Mouse (Mus musculus) midbrain, postnatal 0 days (tissue): ENCODE measurements around the gene Tmem63a. TPM values are rescaled to one million over a fixed set of nuclear protein-coding genes. Genes with fewer than 3 reads are reported as not detected.
"Not testable (repeated sequence)": the region's sequence is repeated elsewhere in the genome, so short reads cannot be mapped to it uniquely, and the experiment has no call there.

Source experiments
- ATAC-seq: fragments of 200-750 bp; cut with Nextera tagmentation; 2 replicates; pipeline ENCODE4 v1.8.0; 2017; ENCODE audit warnings: moderate number of reproducible peaks, mild to moderate bottlenecking, moderate TSS enrichment, moderate library complexity; ENCODE audit not compliant: low FRiP score
- DNase-seq: peaks from one replicate; pipeline ENCODE4 v3.0.0-alpha.2; 2015; ENCODE audit warnings: low spot score
- H3K27ac ChIP-seq: fragments of 300-500 bp; sonication (generic); 2 replicates; pipeline ENCODE4 v1.5.1; 2014; ENCODE audit warnings: low read depth, mild to moderate bottlenecking, low read length, mixed read lengths
- H3K27me3 ChIP-seq: fragments of 300-500 bp; sonication (generic); 2 replicates; pipeline ENCODE4 v1.6.1; 2014; ENCODE audit warnings: low read length, control low read depth, mixed read lengths; ENCODE audit not compliant: insufficient read depth
- H3K36me3 ChIP-seq: fragments of 300-500 bp; sonication (generic); 2 replicates; pipeline ENCODE4 v1.6.1; 2014; ENCODE audit warnings: low read length, control low read depth, mixed read lengths; ENCODE audit not compliant: insufficient read depth
- H3K4me1 ChIP-seq: fragments of 300-500 bp; sonication (generic); 2 replicates; pipeline ENCODE4 v1.6.1; 2014; ENCODE audit warnings: mild to moderate bottlenecking, control low read depth, antibody characterized with exemption, low read length, mixed read lengths; ENCODE audit not compliant: insufficient read depth
- H3K4me2 ChIP-seq: fragments of 300-500 bp; sonication (generic); 2 replicates; pipeline ENCODE4 v1.6.1; 2014; ENCODE audit warnings: low read depth, mild to moderate bottlenecking, low read length, mixed read lengths; ENCODE audit not compliant: poor library complexity, severe bottlenecking
- H3K4me3 ChIP-seq: fragments of 300-500 bp; sonication (generic); 2 replicates; pipeline ENCODE4 v1.5.1; 2014; ENCODE audit warnings: low read depth, mild to moderate bottlenecking, low read length, moderate library complexity
- H3K9ac ChIP-seq: fragments of 300-500 bp; sonication (generic); replicated peaks from 2 replicates; pipeline ENCODE4 v1.6.1; 2014; ENCODE audit warnings: mild to moderate bottlenecking, low read length, moderate library complexity, mixed read lengths; ENCODE audit not compliant: poor library complexity, severe bottlenecking
- H3K9me3 ChIP-seq: fragments of 300-500 bp; sonication (generic); 2 replicates; pipeline ENCODE4 v1.6.1; 2016; ENCODE audit warnings: low read length, control low read depth
- CTCF ChIP-seq: IDR thresholded peaks from 2 replicates; pipeline ENCODE4 v1.5.1; 2016; ENCODE audit warnings: antibody characterized with exemption, mild to moderate bottlenecking
- WGBS: fragments of 180-500 bp; shearing (Covaris S2); extraction: QIAGEN DNeasy Blood & Tissue Kit; methylation state at CpG from one replicate; pipeline ENCODE4 v1.1.7; 2014; 5-methylcytosine and 5-hydroxymethylcytosine counted together
- polyA plus RNA-seq: library from polyadenylated mRNA; unstranded; fragments of >200 nt; fragmentation: Nextera tagmentation; extraction: Ambion mirVana; gene quantifications from 2 replicates; pipeline ENCODE4 v1.2.1, GENCODE M21; 2015
- total RNA-seq: library from RNA; depleted of rRNA; stranded (reverse); fragments of >200 nt; gene quantifications from 2 replicates; pipeline ENCODE4 v1.2.3, GENCODE M21; 2014

The Tmem63a gene
- total and polyA plus RNA-seq, 2 experiments from 2014 or later: 1.3 to 6.4 TPM

DNA sequence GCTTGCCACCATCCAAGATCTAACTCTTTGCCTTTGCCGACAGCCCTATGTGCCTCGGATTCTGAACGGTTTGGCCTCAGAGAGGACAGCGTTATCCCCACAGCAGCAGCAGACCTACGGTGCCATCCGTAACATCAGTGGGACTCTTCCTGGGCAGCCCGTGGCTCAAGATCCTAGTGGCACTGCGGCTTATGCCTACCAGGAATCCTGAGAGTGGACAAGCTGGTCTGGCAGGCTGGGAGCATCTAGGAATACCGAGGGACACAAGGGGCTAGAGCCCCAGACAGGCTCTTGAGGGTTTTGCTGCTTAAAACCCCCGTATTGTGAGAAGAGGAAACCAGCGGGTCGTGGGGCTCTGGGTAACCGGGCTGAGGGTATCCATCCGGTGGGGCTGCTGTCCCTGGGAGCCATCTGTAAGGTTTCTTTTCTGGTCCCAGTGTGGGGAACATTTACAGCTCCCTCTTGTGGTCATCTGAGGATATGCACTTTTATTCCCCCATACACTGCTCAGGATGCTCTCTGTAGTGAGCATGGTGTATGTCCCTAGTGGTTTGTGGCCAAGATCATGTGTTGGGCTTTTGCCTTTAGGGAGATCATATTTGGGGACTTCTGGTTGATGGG lies 32.1 kb downstream of the Tmem63a start:
- 61% methylated on average over 14 of the region's 14 CpGs for WGBS
- ATAC-seq (peak; percentile 49; the same call in 1 of the 2 replicates), DNase-seq (peak; percentile 61)
- Histone ChIP-seq H3K27me3 (no peaks in the 10 kb centered on the region), H3K4me1 (no peaks in the 10 kb centered on the region), H3K9me3 (no peaks in the 10 kb centered on the region), H3K36me3 (no peaks in the 10 kb centered on the region), H3K9ac (no peak overlapping the region), H3K4me3 (no peak overlapping the region), H3K27ac (no peak overlapping the region), H3K4me2 (no peak overlapping the region)
- peak; percentile 80 for TF ChIP-seq CTCF

DNA sequence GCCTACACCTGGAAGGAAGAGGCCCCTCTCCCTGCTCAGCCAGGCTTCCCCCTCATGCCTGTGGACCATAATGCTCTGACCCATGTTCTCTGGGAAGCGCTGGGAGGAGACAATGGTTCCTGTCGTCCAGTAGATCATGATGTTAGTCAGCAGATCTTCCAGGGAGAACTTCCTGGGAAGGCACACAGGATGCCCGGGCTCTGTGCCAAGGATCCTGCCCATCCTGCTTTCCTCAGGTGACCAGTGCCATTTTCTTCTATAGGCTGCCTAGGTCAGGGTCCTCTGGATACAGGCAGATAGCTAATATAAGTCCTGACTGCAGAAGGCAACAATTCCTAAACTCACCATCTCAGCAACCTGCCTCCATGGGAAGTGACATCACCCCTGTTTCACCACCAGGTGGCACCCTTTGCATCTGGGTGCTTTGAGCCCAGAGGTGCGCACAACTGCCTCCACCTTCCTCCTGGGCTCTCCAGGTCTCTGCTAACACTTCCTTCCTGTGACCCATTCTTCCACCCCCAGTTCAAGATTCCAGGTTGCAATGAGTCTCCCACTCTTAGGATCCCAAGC lies 34.1 kb downstream of the Tmem63a start:
- H3K27me3 ChIP-seq: no peaks in the 10 kb centered on the region
- H3K4me1 ChIP-seq: no peaks in the 10 kb centered on the region
- no peak for ATAC-seq
- H3K9me3 ChIP-seq: no peaks in the 10 kb centered on the region
- 59% methylated on average over 4 of the region's 4 CpGs for WGBS
- no peak overlapping the region for H3K9ac ChIP-seq
- DNase-seq: no peak
- peak; percentile 62 for TF ChIP-seq CTCF
- H3K27ac ChIP-seq: no peak overlapping the region
- no peak overlapping the region for H3K4me3 ChIP-seq
- H3K4me2 ChIP-seq: no peak overlapping the region
- H3K36me3 ChIP-seq: no peaks in the 10 kb centered on the region

DNA sequence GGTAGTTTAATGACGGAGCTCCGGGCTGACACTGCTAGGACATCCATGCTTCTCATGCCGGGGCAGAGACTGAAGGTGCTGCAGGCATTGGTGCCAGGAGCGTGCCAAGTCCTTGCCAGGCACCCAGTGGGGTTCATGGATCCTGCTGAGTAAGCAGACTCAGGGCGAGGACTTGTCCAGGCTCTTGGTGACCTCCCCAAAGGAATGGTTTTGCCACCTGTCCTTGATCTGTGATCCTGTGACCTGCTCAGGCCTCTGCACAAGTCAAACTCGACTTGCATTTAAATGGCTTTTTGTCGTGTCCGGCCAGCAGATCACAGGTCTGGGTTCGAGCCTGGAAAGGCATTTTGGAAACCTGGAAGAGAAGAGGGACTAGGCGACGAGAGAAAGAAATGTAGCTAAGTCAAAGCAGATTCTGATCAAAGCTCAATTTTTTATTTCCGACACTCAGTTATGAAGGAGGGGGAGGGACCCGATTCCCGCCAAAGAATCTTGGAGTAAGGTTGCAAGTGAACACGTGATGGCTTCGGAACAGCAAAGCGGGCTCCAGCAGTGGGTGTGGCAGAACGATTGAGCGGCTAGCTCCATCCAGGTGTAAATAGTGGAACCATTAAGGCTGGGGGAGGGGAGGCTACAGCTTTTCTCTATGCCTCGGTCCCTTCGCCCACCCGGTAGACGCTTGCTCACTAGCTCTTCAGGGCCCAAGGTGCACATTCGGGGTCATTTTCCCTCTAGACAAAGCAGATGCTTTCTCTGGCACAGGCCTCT lies 37.5 kb downstream of the Tmem63a start:
- 82% methylated on average over 22 of the region's 24 CpGs for WGBS
- H3K27ac ChIP-seq: no peak overlapping the region
- no peaks in the 10 kb centered on the region for H3K4me1 ChIP-seq
- DNase-seq (no peak), ATAC-seq (no peak)
- H3K4me3 ChIP-seq: no peak overlapping the region
- no peaks in the 10 kb centered on the region for H3K27me3 ChIP-seq
- no peaks in the 10 kb centered on the region for H3K9me3 ChIP-seq
- no peaks in the 10 kb centered on the region for H3K36me3 ChIP-seq
- H3K4me2 ChIP-seq: no peak overlapping the region
- TF ChIP-seq CTCF: no peak
- no peak overlapping the region for H3K9ac ChIP-seq

DNA sequence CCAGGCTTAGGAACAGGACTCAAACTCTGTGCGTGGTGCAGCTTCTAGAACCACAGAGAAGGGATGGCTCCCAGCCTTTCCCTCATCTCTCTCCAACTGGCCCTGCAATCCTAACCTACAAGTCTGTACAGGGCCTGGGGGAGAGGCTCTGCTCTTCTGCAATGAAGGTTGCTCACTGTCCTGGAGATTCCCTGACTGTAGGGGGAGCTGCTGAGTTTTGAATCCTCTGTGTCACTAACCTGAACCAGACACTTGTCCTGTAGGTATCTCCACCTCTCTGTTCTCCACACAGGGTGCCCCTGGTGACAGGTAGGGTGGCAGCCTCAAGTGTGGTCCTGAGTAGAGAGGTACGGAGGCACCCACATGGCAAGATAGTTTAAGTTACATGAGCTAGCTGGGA lies 38.3 kb downstream of the Tmem63a start:
- no peaks in the 10 kb centered on the region for H3K27me3 ChIP-seq
- H3K4me2 ChIP-seq: no peak overlapping the region
- no peak; the same call in 1 of the 2 replicates for TF ChIP-seq CTCF
- H3K27ac ChIP-seq: no peak overlapping the region
- WGBS: 83% methylated on average over 2 of the region's 2 CpGs
- ATAC-seq (no peak), DNase-seq (no peak)
- H3K4me3 ChIP-seq: no peak overlapping the region
- no peaks in the 10 kb centered on the region for H3K36me3 ChIP-seq
- H3K9ac ChIP-seq: no peak overlapping the region
- H3K9me3 ChIP-seq: no peaks in the 10 kb centered on the region
- H3K4me1 ChIP-seq: no peaks in the 10 kb centered on the region

DNA sequence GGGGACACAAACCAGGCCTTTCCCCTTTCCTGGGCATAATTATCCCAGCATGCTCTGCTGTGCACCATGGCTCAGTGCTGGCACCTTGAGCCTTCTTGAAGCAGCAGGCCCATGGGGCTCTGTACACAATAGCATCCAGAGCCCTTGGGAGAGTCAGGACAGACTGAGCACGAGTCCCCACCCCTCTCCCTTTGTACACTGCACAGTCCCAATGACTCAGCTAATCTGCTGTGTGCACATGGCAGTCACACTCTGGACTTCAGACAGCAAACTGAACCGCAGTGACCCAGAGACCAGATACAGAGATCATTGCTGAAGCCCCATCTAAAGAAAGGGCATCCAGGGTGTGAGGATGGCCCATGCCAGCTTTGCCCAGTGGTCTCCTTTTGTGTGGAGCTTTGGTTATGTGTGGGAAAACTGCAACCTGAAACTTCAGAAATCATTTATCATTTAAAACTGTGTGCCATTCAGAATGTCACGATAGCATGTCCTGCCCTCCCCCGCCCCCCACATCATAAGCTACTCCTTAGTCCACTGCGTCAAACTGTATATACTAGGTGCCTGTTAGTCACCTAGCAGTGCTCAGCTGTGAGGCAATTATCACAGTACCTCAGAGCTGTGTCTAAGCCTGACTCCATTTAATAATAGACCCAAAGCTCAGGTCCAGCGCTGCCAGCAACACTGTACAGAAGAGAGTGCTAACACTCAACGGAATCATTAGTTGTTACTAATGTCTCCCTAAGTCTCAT lies 39.3 kb downstream of the Tmem63a start:
- ATAC-seq, H3K27ac ChIP-seq, H3K4me1 ChIP-seq, H3K9me3 ChIP-seq, H3K4me3 ChIP-seq, H3K36me3 ChIP-seq, DNase-seq, H3K27me3 ChIP-seq, H3K9ac ChIP-seq, H3K4me2 ChIP-seq: not testable (repeated sequence)
- 83% methylated on average over 7 of the region's 7 CpGs for WGBS
